Mouse (Mus musculus) kidney, adult 11 months (tissue): ENCODE data around the gene Vmn1r49.
"Not testable (repeated sequence)": the region's sequence is repeated elsewhere in the genome, so short reads cannot be mapped to it uniquely, and the experiment has no call there.

ENCODE experiments used
- DNase-seq: peaks from one replicate; pipeline ENCODE4 v3.0.0; 2022

The Vmn1r49 gene

DNA sequence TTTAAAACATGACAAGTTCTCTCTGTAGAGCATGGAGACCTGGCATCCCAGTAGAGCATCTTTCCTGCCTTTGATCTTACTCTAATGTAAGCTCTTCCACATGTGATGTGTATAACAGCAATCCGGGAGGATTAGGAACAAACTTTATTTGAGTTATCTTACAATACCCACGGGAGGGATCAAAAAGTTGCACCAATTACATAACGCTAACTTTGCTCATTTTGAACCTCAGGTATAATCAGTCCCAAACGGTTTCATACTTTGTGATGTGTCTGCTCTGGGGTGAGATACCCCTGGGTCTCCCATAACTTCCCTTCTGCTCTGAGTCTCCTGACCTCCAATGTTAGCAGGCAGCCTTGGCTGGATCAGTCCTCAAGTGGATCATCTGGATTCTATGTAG lies at the start of gene Vmn1r49:
TSS of gene Vmn1r49 (minus strand) at position 101 of the 400 bp plus-strand sequence.
- DNase-seq: no peak

GRCm38 (mm10) chr6:90122296-90122695 lies 44.0 kb upstream of the Vmn1r49 start, which contains the start of gene Vmn1r51:
Vmn1r51 (plus strand) TSS chr6:90122596.
- DNase-seq: not testable (repeated sequence)

- no peak for DNase-seq
These were observed 22.8 kb upstream of the Vmn1r49 start, which contains the start of gene Vmn1r50 for GRCm38 (mm10) chr6:90101130-90101529. Vmn1r50 (plus strand) TSS chr6:90101430.

DNA sequence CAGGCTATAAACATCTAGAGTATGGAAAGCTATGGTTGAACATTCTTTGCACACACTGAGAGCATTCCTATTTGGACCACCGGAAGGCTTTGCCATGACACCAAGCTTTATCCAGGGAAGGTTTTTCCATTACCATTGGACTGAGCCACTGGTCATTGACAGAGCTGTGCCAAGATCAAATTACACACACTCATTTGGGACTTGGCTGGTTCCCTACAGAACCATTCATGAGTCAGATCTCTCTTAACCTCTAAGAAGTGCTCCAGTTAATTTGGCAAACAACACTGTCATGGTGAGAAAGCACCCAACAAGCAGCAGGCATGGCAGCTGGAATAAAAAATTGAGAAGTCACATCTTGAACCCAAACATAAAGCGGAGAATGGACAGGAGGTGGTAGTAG lies 22.3 kb upstream of the Vmn1r49 start:
- DNase-seq: no peak

DNA sequence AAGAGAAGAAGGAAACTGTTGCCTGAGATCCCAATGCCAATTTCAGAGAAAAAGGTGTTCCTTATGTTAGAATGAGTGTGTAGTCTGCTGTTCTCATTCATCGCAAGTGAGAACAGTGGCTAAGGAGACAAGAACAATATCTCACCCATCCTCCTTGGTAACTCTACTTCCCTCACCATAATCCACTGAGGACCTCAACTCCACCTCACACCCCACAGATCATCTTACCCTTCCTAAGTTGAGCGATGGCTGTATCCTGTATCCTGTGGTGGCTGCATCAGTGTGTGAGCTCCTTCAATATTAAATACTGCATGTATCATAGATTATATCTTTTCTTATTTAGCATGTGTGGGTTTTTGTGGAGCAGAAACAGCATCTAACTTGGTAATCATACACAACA lies 41.6 kb downstream of the Vmn1r49 start, which contains the start of gene Vmn1r48:
TSS of gene Vmn1r48 (minus strand) at position 101 of the 400 bp plus-strand sequence.
- DNase-seq: not testable (repeated sequence)
